Mouse (Mus musculus): ENCODE data around the gene Dld.

Gene Dld

DNA sequence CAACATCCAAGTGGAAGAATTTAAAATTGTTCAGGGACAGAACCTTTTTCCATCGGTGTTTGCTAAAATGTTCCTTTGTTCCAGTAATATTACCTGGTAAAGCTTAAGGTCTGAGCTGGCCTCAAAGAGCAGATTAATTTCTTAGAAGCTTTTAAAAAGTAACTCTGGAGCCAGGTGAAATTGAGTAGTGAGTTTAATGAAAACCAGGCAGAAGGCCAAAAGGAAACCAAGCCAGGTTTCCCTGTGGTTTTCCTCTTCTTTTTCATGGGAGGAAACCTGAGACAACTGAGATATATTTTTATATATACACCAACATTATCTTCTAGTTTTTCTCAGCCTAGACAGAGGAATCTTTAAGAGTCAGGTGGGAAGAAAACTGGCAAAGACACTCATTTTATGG lies 29.7 kb downstream of the Dld start:
- DNase-seq (ENCODE audit: extremely low spot score), result no peak

DNA sequence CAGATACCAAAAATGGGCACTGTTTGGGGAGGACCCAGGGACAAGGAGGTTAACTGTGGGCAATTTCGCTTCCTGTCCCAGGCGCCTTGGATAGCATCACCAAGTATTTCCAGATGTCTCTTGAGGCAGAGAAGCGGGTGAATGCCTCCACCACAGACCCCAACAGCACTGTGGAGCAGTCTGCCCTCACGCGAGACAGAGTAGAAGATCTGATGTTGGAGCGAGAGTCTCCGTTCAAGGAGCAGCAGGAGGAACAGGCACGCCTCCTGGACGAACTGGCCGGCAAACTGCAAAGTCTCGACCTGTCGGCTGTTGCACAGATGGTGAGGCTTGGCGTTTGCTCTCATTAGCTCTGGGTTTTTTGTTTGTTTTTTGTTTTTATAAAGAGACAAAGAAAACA lies 30.4 kb downstream of the Dld start:
- peak; percentile 22 for DNase-seq (ENCODE audit: extremely low spot score)

DNA sequence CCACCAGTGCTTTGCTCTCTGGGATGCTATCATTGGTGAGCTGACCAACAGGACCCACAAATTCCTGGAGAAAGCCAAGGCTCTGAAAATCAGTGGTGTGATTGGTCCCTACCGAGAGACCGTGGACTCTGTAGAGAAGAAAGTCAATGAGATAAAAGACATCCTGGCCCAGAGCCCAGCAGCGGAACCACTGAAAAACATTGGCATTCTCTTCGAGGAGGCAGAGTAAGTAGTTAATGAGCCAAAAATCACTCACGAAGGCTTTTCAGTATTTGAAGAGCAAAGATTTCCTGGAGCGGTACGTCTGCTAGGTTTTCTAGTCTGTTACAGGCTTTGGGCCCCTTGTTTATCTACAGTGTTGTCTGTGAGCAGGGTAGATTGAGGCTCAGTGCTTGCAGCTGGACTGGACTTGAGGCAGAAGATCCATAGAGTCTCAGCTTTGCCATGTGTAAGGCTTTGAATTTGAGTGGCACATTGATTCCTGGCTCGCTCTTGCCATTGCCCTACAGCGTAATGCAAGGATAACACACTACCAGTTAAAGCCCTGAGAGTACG lies 32.8 kb downstream of the Dld start:
- DNase-seq (ENCODE audit: extremely low spot score), result no peak

DNA sequence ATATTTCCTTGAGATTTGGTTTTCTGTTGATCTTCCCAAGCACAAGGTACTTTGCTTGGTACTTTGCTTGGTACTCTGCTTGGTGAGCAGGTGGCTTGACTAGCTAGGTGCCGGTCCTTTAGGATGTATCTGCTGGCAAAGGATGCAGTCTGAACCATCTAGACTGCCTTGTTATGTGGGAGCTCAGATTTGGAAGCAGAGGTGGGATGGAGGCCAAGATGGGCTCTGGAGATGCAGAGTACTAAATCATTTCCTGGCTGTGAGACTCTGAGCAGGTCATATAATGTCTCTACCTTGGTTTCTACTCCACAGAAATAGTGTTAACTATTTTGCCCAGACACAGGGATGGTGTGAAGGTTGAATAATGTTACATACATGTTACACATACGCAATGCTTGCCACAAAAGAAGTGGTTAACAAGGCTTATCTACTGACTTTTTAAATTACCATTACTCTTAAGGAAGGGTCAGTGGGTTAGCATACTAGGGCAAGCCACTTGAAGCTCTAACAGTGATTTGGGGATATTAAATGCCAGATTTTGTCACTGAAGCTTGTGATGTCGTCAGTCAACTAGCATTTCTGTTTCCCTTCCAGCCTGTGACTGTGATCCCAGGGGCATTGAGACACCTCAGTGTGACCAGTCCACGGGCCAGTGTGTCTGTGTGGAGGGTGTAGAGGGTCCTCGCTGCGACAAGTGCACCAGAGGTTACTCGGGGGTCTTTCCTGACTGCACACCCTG lies 33.4 kb downstream of the Dld start:
- DNase-seq (ENCODE audit: extremely low spot score), result no peak

DNA sequence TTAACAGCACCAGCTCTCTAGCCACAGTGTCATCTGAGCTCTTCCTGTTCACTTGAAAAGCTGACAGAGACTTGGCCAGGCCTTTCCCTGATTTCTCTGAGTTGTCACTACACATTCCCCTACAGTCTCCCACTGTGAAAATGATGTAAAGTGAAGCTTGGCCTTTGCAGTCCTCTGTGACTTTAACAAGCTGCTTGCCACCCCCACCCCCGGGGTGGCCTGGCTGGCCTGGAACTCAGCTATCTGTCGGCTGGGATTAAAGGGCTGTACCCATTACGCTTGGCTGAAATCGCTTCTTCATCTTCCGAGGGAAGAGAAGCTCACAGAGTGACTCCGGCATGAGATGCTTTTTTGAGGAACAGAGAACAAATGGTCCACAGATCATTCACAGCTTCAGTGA lies 35.3 kb downstream of the Dld start:
- DNase-seq (ENCODE audit: extremely low spot score), result no peak

DNA sequence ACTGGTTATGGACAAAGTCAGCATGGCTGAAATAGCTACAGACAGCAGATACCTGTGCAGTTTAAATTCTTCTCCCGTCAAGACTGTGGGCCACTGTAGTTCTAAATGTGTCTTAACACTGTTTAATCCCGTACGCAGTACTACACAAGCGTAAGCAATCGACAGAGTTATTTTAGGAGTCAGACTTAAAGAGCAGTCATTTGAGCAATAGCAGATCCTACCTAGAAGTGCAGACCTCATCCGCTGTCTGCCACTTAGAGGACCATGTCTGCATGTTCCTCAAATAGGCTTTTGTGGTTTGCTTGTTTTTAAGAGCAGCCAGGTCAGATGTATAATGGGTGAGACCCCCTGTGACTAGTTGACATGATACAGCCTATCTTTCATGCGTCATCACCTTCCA lies 36.9 kb downstream of the Dld start:
- DNase-seq (ENCODE audit: extremely low spot score), result no peak

DNA sequence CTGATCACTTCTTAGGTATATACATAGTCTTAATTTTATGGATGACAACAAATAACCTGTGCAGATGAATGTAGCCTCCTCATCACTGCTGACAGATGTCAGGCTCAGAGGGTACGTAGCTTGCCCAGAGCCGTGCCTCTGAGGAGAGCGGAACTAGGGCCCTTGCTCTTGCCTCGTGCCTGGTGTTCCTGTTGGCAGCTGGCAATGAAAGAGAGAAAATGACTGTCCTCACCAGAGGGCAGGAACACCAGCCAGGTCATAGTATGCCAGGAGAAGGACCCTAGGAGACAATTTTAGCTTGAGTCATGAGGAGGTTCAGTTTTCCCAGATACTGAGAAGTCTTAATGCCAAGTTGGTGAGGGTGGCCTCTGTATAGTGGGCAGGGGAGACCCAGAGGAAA lies 38.1 kb downstream of the Dld start:
- no peak for DNase-seq (ENCODE audit: extremely low spot score)

DNA sequence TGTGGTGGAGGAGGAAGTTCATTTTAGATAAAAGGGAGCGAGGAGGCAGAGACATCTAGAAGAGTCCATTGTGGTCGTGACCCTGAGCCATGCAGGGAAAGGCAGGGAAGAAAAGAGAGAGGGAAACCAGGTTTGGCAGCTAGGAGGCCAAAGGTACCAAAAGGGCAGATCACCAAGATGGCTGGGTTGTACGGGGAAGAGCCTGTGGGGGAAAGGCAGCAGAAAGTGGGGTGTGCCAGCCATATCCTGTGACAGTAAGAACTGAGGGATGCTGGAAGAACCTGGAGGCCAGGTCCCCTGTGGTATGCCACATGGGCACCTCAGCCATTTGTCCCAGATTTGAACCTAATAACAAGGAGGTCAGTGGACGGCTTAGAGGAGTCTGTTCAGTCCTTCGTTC lies 39.0 kb downstream of the Dld start:
- no peak for DNase-seq (ENCODE audit: extremely low spot score)

DNA sequence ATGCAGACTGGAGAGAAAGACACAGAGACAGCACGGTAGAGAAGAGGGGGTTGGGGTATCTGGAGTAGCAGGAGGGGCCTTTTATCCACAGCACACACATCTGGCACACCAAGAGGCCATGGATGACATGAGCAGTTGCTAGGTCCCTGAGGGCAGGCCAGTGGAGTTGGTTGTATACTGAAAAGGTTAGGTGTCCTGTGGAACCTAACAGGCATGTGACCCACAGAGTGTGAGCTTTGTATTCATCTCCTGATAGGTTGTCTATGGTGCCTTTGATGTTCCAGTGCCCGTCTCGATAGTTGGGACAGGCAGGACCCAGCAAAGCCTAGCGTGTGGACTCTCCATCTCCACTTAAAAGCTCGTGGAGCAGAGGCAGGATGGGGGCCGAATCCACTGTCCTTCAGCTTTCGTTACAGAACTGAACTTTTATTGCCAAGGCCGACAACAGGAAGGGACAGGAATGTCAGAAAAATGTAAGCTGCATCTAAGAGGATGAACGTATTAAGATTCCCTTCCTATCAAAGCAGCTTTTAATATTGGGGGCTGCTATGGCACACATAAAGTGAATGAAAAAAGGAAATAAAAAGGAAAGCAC lies 39.5 kb downstream of the Dld start:
- DNase-seq (ENCODE audit: extremely low spot score), result no peak

DNA sequence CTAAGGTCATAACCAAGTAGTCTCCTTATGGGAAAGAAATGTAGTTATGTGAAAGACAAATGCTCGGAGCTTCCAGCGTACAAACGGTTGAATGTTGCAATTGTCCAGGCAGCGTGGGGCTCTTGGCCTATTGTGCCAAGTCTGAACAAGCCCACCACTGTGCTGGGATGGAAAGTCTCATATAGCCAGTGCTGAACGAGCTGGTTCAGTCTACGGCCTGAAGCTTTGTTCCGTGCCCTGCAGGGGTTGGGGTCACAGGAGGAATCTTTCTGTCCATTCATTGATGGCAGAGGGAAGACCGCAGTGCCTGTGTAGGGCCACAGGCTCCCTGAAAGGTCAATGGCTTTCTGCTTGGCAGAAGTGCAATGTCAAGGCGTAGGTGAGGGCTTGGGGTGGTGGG lies 40.6 kb downstream of the Dld start:
- no peak for DNase-seq (ENCODE audit: extremely low spot score)

DNA sequence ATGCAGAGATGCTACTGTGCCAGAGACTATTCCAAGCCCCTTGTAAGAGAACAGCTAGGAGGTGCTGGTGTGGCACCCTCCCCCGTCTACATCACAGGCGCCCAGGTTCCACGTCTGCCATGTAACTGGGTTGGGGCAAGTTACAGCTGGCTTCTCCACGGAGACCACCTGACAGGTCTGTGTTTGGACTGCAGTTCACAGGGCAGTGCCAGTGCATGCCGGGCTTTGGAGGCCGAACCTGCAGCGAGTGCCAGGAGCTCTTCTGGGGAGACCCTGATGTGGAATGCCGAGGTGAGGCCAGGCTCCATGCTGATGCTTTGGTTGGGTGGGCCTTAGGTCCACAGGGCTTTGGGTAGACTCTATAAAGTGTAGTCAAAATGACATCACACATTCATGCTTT lies 43.5 kb downstream of the Dld start:
- no peak for DNase-seq (ENCODE audit: extremely low spot score)

DNA sequence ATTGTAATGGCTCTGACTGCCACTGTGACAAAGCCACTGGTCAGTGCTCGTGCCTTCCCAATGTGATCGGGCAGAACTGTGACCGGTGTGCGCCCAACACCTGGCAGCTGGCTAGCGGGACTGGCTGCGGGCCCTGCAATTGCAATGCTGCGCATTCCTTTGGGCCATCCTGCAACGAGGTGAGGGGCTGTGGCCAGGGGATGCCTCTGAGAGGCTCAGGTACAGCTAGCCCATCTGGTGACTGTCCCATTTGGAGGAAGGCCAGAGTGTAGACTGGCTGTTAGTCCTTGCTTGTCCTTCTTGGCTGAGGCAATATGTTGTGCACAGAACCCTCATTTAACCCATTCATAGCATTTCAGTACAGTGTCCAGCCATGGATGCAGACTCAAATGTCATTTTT lies 44.2 kb downstream of the Dld start:
- no peak for DNase-seq (ENCODE audit: extremely low spot score)

DNA sequence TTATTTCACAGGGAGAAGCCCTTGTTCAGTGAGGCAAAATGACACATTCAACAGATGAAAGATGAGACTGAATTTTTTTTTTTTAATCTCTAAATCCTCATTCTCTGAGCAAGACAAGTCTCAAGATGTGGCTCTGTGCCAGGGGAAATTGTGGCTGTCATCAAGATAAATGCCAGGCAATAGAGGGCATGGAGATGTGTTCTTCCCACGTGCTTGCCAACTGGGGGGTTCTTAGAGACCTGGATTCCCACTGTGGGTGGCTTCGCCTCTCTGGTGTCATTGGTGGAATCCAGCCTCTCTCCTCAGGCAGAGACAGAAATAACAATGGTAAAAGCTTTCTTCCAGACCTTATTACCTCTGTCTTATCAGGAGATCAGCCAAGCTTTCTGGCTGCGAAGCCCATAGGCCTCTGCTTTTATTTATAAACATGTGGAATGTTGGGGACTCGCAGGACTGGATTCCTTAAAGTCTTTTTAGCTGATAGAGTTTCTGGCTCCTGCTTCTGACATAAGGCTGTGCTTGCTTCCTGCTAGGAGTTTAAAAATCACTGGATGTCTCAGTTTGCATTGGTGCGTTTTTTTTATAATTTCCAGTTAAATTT lies 45.1 kb downstream of the Dld start:
- DNase-seq (ENCODE audit: extremely low spot score), result no peak

DNA sequence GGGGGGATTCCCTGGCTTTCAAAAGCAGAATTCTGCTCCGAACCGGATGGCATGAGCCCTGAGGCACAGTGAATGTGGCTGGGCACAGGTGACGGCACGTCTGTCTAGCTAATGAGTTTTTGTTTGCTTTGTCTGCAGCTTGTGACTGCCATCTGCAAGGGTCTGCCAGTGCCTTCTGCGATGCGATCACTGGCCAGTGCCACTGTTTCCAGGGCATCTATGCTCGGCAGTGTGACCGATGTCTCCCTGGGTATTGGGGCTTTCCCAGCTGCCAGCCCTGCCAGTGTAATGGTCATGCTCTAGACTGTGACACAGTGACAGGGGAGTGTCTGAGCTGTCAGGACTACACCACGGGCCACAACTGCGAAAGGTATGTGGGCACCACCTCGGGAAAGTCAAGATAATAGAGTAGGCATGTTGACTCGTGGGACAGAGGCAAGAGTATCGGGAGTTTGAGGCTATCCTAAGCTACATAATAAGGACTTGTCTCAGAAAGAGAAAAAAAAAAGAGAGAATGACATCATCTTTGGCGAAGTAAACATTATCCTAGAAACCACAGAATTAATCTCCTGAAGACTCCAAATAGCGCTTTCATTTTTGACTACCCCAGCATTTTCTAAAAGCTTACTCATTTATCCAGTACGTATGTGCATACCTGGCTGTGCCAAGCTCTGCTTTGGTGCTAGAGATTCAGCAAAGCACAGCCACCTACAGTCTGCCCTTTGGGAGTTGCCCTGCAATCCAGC lies 48.3 kb downstream of the Dld start:
- no peak for DNase-seq (ENCODE audit: extremely low spot score)

DNA sequence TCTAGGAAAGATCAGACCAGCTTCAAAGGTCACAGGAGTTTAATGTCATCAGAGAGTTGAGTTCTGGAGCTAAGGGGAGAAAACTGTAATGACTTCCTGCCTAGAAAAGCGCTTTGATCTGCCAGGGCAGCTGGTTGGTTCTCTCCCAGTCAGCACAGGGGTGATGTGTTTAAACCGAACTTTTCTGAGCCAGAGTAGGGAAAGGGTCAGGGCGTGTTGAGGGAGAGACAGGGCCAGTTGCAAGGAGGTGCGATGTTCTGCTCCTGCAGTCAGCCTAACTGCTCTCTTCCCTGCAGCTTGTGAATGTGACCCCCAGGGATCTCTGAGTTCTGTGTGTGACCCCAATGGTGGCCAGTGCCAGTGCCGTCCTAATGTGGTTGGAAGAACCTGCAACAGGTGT lies 49.0 kb downstream of the Dld start:
- DNase-seq (ENCODE audit: extremely low spot score), result no peak

DNA sequence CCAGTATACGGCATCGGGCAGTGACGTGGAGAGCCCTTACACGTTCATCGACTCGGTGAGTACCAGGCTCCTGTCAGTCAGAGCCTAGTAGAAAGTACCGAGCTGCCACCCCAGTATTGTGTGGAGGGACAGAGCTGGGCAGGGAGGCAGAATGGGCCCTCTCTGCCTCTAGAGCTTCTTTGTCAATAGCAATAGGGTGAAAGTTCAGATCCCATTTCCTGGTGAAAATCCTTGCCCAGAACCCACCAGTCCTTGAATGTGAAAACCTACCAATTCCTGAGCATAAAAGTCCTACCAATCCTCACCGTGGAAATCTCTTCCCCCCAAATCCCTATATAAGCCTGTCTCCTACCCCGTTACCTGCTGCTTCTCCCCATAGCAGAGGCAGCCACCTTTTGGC lies 51.0 kb downstream of the Dld start:
- no peak for DNase-seq (ENCODE audit: extremely low spot score)

DNA sequence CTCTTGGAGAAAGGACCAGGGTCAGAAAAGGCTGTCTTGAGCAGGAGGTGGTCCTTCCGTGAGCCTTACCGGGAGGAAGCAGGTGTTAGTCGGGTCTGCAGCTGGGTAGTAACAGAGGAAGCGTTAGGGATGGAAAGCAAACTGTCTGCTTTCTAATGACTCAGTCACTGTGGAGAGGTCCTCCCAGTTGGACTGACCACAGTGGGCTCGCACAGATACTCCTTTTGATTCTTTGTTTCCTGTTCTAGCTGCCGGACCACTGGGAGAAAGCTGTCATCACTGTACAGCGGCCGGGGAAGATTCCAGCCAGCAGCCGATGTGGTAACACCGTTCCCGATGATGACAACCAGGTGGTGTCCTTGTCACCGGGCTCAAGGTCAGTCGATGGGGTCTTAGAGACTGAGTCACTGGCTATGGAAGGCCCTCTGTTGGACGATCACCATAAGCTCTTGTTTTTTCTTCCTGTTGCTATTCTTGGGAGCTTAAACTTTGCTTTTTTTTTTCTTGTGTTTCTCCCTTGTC lies 51.5 kb downstream of the Dld start:
- no peak for DNase-seq (ENCODE audit: extremely low spot score)

DNA sequence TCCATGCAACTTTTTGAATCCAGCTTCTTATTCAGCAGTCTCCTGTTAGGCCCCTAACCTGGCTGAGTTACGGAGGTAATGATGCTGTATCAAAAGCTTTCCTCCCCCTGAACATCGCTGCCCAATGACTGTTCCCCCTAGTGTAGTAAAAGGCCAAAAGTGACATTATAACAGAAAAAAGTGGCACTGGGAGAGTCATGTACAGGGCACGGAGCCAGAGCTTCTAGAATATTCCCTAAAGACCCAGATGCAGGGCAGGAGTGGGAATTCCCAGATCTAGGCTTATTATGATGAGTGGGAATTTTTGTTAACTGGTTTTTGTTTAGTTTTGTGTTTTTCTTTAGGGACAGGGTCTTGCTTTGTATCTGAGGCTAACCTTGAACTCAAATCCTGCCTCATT lies 52.1 kb downstream of the Dld start:
- no peak for DNase-seq (ENCODE audit: extremely low spot score)

DNA sequence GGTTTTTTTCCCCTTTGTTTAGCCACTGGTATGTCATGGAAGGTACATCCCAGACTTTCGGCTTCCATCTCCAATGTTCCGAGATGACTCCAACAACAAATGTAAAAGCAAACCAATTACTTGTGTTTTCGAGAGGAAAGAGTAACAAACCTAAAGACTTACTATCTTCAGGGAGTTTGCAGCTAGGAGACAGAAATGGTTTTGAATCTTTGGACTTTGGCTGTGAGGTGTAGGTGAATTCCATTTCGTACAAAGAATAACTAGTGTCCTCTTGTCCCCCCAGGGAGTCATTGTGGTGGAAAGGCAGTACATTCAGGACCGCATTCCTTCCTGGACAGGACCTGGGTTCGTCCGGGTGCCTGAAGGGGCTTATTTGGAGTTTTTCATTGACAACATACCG lies 52.7 kb downstream of the Dld start:
- no peak for DNase-seq (ENCODE audit: extremely low spot score)

DNA sequence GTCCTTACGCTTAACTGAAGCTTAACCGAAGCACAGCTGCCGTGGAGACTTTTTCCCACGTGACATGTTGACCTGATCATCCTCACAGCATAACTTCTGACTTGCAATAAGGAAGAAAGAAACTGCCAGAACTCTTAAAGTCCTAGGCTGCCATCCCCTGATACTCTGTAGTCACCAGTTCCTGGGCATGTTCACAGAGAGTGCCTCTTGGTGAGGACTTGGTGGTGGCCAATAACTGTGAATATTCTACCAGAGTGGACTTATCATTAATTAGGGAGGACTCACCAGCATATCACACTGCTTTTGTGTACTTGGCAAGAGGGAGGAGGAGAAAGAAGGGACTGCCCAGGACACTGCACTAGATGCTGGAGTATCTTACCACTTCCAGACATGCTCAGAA lies 53.1 kb downstream of the Dld start:
- no peak for DNase-seq (ENCODE audit: extremely low spot score)

DNA sequence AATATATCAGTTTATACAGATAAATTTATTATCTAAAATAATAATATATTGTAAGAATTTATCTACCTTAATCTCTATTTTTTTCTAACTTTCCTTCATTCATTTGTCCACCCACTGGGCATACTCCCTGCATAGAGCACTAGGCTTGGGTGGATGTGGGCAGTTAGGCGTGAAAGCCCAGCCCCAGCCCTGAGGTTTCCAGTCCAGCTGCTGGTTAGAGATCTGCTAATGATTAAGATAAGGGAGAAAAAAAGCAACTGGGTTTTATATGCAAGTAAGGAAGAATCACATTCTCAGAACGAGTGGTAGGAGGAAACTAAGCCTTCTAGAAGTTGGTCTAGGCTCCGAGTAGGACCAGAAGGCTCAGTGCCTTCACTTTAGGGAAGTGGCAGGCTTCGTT lies 55.2 kb downstream of the Dld start:
- no peak for DNase-seq (ENCODE audit: extremely low spot score)

DNA sequence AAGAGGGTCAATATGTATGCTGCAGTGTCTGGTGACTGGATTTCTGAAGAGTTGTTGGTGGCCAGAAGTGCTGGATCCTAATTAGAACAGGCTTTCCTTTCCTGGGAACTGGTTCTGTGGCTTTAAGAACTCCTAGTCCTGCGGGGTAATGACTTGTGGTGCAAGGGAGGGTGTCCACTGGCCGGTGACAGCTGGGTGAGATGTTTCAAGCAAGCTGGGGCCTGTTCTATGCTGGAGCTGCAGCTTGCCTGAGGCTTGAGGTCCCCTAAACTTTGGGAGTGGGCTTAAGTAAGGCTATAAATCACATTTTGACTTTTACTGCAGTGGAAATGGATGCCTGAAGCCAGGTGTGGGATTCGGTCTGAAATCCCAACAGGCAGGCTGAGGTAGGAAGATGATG lies 55.7 kb downstream of the Dld start:
- no peak for DNase-seq (ENCODE audit: extremely low spot score)
